Mouse (Mus musculus) T-helper 1 cell (primary cell): ENCODE results near the gene Slc25a44.
"Not testable (repeated sequence)": the region's sequence is repeated elsewhere in the genome, so short reads cannot be mapped to it uniquely, and the experiment has no call there.

Experiments
- in situ Hi-C: fragments of 300-600 bp; cut with MboI, MseI; formaldehyde crosslinking; loops from one replicate; pipeline ENCODE4 v1.15.1; 2025; ENCODE audit warnings: high pct_unique_total_duplicates

Gene Slc25a44

DNA sequence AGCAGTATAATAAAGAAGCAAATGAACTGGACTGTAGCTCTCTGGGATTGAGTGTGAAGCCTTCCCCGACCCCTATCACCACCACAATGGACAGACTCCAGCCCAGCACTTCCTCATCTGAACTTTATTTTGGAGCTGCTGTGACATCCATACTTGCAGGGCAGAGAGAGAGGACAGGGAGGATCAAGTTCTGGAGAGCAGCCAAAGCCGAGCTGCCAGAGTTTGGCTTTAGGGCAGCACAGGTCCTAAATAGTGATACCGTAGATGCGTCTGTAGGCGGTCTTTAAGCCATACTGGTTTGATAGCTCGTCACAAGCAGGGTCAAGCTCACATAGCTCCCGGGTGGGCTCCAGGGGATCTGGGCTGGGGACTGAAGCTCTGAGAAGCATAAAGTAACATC is 56.4 kb downstream of the Slc25a44 start:
- in situ Hi-C loops, result not testable (repeated sequence)

DNA sequence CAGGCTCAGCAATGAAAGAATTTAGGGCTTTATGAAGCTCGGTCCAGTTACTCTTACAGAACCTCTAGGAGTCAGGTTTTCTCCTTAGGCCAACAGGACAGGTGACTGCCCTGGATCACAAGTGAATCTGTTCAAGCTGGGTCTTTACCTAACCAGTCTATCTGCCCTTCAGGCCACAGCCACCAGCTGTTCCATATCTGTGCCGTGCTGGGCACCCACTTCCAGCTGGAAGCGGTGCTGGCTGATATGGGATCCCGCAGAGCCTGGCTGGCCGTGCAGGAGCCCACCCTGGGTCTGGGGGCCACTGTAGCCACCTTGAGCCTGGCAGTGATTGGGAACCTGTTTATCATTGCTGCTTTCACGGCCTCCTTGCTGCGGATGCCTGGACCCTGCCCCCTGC is 57.4 kb downstream of the Slc25a44 start:
- in situ Hi-C loops, result not testable (repeated sequence)

DNA sequence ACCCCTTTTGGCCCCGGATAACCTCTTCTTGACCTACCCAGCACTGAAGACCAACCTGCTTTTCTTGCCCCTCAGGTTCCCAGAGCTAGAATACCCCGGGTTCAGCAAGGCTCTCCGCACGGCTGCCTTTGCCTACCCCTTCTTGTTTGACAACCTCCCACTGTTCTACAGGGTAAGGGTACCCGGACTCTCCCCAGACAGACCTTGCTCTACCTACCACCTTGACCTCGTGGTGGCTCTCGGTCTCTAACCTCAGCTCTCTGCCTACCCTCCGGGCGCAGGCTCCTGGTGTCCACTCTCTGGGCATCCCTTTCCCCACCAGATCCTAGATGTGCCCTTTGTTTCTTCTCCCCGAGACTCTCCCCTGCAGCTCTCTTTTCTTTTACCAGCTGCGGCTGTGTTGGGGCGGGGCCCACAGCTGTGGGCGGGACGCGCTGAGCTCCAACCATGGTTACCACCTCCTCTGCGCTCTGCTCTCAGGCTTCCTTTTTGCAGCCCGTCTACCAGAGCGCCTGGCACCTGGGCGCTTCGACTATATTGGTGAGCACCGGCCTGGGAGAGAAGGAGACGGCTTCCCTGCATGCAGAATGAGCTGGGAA is 58.0 kb downstream of the Slc25a44 start:
- in situ Hi-C loops, result not testable (repeated sequence)

- in situ Hi-C loops, result no loop called here
These were observed 59.1 kb downstream of the Slc25a44 start for GRCm38 (mm10) chr3:88365705-88366361.

DNA sequence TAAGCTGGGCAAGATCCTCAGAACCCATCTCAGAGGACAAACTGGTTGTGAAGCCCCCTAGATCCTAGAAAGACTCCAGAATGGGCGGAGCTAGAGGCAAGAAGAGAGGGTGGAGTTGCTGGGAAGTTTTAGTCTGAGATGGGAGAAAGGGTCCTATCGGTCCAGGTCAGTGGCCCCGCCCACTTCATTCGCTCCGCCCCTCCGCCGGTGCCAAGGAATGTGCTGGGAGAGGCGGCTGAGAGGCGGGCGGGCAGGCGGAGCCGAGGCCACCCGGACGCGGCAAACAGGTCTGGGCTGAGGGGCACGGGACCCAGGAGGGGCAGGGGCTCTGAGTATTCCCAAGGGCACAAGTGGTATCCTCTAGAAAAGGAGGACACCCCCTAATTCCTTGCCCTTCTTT is 60.6 kb downstream of the Slc25a44 start, which contains the start of gene Paqr6:
Paqr6 (plus strand) TSS at position 248 of the 400 bp plus-strand sequence.
- in situ Hi-C loops, result no loop called here

DNA sequence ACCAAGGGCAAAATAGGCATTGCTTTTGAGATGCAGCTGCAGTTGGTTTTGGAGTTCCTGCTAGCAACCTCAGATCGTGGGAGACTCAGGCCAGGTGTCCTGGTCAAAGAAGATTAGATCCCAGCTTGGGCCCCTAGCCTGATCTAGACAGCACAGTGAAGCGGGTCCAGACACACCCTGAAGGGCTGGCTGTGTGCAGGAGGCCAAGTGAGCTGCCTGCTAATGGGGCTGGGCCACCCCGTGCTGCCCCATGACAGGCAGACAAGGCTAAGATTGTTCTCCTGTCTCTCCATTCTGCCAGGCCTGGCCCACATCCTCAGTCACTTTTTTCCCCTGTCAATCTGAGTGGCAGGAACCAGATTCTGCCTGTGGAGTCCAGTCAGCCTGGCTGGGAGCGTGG is 61.2 kb downstream of the Slc25a44 start:
- in situ Hi-C loops, result no loop called here

- in situ Hi-C loops, result no loop called here
These were observed 63.2 kb downstream of the Slc25a44 start for GRCm38 (mm10) chr3:88361612-88362313.

DNA sequence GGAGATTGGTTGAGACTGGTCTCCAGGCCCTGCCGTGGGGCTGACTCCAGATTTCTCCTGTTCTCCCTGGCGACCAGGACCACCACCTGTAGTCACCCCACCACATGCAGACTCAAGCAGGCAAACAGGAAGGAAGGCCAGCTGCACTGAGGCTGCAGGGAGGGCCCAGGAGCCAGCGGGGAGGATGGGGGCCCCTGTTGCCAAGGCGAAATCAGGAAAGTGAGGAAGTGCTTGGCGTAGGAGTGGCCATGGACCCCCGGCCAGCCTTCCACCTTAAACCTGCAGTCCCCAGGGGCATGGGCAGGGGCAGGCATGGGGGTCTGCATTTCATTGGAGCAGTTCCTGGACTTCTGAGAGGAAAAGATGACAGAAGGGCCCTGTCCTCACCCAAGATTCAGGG is 63.8 kb downstream of the Slc25a44 start:
- in situ Hi-C loops, result no loop called here
